Mouse (Mus musculus): ENCODE results near the gene Slain2.

DNA sequence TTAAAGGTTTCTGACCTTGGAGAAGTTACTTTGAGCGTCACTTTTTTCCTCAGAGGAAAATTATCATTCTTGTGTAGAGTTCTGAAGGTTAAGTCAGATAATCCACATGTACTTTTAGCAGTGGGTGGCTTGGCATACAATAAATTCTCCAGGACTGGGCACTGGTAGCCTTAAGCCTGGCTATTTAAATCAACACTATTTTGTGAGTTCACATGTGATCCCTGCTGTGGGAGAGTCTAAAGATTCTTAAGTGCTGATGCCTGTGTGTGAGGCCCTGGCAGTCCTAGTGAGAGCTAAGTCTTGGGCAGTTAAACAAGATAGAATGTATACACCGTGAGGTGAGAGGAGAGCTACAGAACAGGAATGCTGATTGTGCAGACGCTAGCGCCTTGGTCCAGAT, 1.9 kb downstream of the Slain2 start:
- no peak for TF ChIP-seq EP300 (IDR thresholded peaks at IDR 0.05; ENCODE audit: insufficient read depth, low read depth, low read length)
- no peak for TF ChIP-seq CTCF (IDR thresholded peaks at IDR 0.05)
- no peak for TF ChIP-seq POLR2A (IDR thresholded peaks at IDR 0.05; ENCODE audit: insufficient read depth, low read depth, low read length)
